8 mouse cellular contexts compared by ENCODE assay signal in genomic region chr2:30443281-30443680, GRCm38 (mm10). TPM values are rescaled to one million over a fixed set of nuclear protein-coding genes. Genes with fewer than 3 reads are reported as not detected.
DNase-seq lines count a peak whose midpoint lies in the region; ATAC-seq and TF ChIP-seq lines count a peak whose summit lies in the region.

No protein-coding gene starts in this region.

- TF ChIP-seq POLR2A in myocyte (IDR thresholded peaks at IDR 0.05; ENCODE audit: insufficient read length, low read depth): no peak

- peak overlapping the region; percentile 98 for H3K27ac ChIP-seq in kidney, postnatal 0 days
- peak overlapping the region; percentile 100 for H3K27ac ChIP-seq in embryonic facial prominence, embryonic 13.5 days
- peak overlapping the region; percentile 85 for H3K27ac ChIP-seq in hindbrain, embryonic 15.5 days (replicated peaks)

- WGBS in kidney, postnatal 0 days: 36% methylated on average over 4 of the region's 4 CpGs
- 47% methylated on average over 4 of the region's 4 CpGs for WGBS in embryonic facial prominence, embryonic 13.5 days
- WGBS in hindbrain, embryonic 15.5 days: 80% methylated on average over 4 of the region's 4 CpGs

- TF ChIP-seq CTCF in kidney, postnatal 0 days (IDR thresholded peaks at IDR 0.05; ENCODE audit: low read depth): 0 out of 2 replicates have a peak, but pooled peaks have one; percentile 11

- H3K4me2 ChIP-seq in kidney, postnatal 0 days (ENCODE audit: low read length): peak overlapping the region; percentile 54
- H3K4me2 ChIP-seq in embryonic facial prominence, embryonic 13.5 days: no peak overlapping the region
- no peak overlapping the region for H3K4me2 ChIP-seq in hindbrain, embryonic 15.5 days
- H3K4me2 ChIP-seq in myocyte (ENCODE audit: low read depth): peak overlapping the region; percentile 98

- H3K4me3 ChIP-seq in kidney, postnatal 0 days (replicated peaks; ENCODE audit: low read depth, low read length): no peak overlapping the region
- H3K4me3 ChIP-seq in embryonic facial prominence, embryonic 13.5 days: no peak overlapping the region
- H3K4me3 ChIP-seq in hindbrain, embryonic 15.5 days: no peak overlapping the region
- no peak overlapping the region for H3K4me3 ChIP-seq in myocyte

- H3K9me3 ChIP-seq in kidney, postnatal 0 days (replicated peaks; ENCODE audit: low read length): no peaks in the 10 kb centered on the region
- H3K9me3 ChIP-seq in embryonic facial prominence, embryonic 13.5 days: no peaks in the 10 kb centered on the region
- H3K9me3 ChIP-seq in hindbrain, embryonic 15.5 days: no peaks in the 10 kb centered on the region

- no peaks in the 10 kb centered on the region for H3K27me3 ChIP-seq in kidney, postnatal 0 days (ENCODE audit: insufficient read depth, low read length)
- no peaks in the 10 kb centered on the region for H3K27me3 ChIP-seq in embryonic facial prominence, embryonic 13.5 days
- H3K27me3 ChIP-seq in hindbrain, embryonic 15.5 days: no peaks in the 10 kb centered on the region
- H3K27me3 ChIP-seq in myocyte (ENCODE audit: control insufficient read depth, insufficient read depth, insufficient read length): no peaks in the 10 kb centered on the region

- ATAC-seq in kidney, postnatal 0 days (replicated peaks; ENCODE audit: low FRiP score, low read depth): no peak
- ATAC-seq in embryonic facial prominence, embryonic 13.5 days (ENCODE audit: insufficient number of reproducible peaks, insufficient read depth, low FRiP score, low TSS enrichment, low read depth): no peak
- no peak for ATAC-seq in hindbrain, embryonic 15.5 days (ENCODE audit: low FRiP score, low read depth)
- ATAC-seq in megakaryocyte-erythroid progenitor cell, adult 5-6 weeks (replicated peaks; ENCODE audit: low FRiP score, low TSS enrichment, poor library complexity, severe bottlenecking): no peak
- no peak for ATAC-seq in erythroblast, adult 5-6 weeks (replicated peaks; ENCODE audit: low FRiP score, poor library complexity, severe bottlenecking)

- no peak overlapping the region for H3ac ChIP-seq in myocyte (ENCODE audit: control insufficient read depth, insufficient read length)

- H3K36me3 ChIP-seq in kidney, postnatal 0 days (ENCODE audit: insufficient read depth, low read length): peaks cover 25% of the 10 kb centered on the region
- peaks cover 76% of the 10 kb centered on the region for H3K36me3 ChIP-seq in embryonic facial prominence, embryonic 13.5 days
- peaks cover 19% of the 10 kb centered on the region for H3K36me3 ChIP-seq in hindbrain, embryonic 15.5 days
- H3K36me3 ChIP-seq in myocyte (ENCODE audit: control insufficient read depth, insufficient read depth): peaks cover 6% of the 10 kb centered on the region

- H3K9ac ChIP-seq in kidney, postnatal 0 days (ENCODE audit: low read depth, low read length): no peak overlapping the region
- peak overlapping the region; percentile 71 for H3K9ac ChIP-seq in embryonic facial prominence, embryonic 13.5 days
- no peak overlapping the region for H3K9ac ChIP-seq in hindbrain, embryonic 15.5 days

- H3K4me1 ChIP-seq in kidney, postnatal 0 days (replicated peaks; ENCODE audit: insufficient read depth, low read length): peaks cover 54% of the 10 kb centered on the region
- H3K4me1 ChIP-seq in embryonic facial prominence, embryonic 13.5 days: peaks cover 65% of the 10 kb centered on the region
- peaks cover 40% of the 10 kb centered on the region for H3K4me1 ChIP-seq in hindbrain, embryonic 15.5 days (replicated peaks)

- no peak for DNase-seq in kidney, postnatal 0 days (ENCODE audit: low spot score)
- DNase-seq in kidney, adult 18-20 months: no peak
- DNase-seq in adrenal gland, postnatal 36 days: no peak

- peaks cover 13% of the 10 kb centered on the region for H3K79me2 ChIP-seq in myocyte (ENCODE audit: control insufficient read depth, insufficient read depth)

TF ChIP-seq in myocyte, 11 proteins besides CTCF, POLR2A, EP300 and RAD21:
- TF ChIP-seq MYOD1 (IDR thresholded peaks at IDR 0.05; ENCODE audit: control insufficient read depth in 1 of 3, insufficient read length in 2 of 3, low read depth in 2 of 3) (no peak), CEBPB (IDR thresholded peaks at IDR 0.05; ENCODE audit: insufficient read depth, poor library complexity, severe bottlenecking) (no peak), TCF12 (IDR thresholded peaks at IDR 0.05; ENCODE audit: insufficient read depth, poor library complexity, severe bottlenecking) (no peak), TCF3 (IDR thresholded peaks at IDR 0.05; ENCODE audit: insufficient read length, low read depth) (no peak), MAX (IDR thresholded peaks at IDR 0.05; ENCODE audit: low read depth) (no peak), E2F4 (IDR thresholded peaks at IDR 0.05; ENCODE audit: insufficient read depth) (no peak), USF1 (IDR thresholded peaks at IDR 0.05; ENCODE audit: low read depth) (no peak), MYOG (IDR thresholded peaks at IDR 0.05; ENCODE audit: control insufficient read depth in 1 of 3, insufficient read depth in 1 of 3, insufficient read length in 2 of 3, low read depth in 2 of 3) (no peak), SRF (IDR thresholded peaks at IDR 0.05; ENCODE audit: control insufficient read depth, insufficient read length, low read depth) (no peak), POLR2AphosphoS2 (IDR thresholded peaks at IDR 0.05; ENCODE audit: insufficient read length, low read depth) (no peak), REST (IDR thresholded peaks at IDR 0.05; ENCODE audit: insufficient read depth, insufficient read length) (no peak)
TF ChIP-seq in myocyte: peak in this region for 0.

RNA-seq across cellular contexts. Expression of gene Ptpa, which starts 27.4 kb away (rescaled TPM):
- polyA plus RNA-seq in kidney, postnatal 0 days (2015; fragmentation: Nextera tagmentation; extraction: Ambion mirVana): 131 and 142 TPM in 2 replicates
- 150 and 163 TPM in 2 replicates for polyA plus RNA-seq in embryonic facial prominence, embryonic 13.5 days (2015; fragmentation: Nextera tagmentation; extraction: Ambion mirVana)
- 138 and 150 TPM in 2 replicates for polyA plus RNA-seq in hindbrain, embryonic 15.5 days (2015; fragmentation: Nextera tagmentation; extraction: Ambion mirVana)
- polyA plus RNA-seq in myocyte (2012; fragmentation: generic; extraction: Trizol): 151 TPM
- total RNA-seq in megakaryocyte-erythroid progenitor cell, adult 5-6 weeks (2014; fragmentation: Nextera tagmentation): 228 and 237 TPM in 2 replicates
- total RNA-seq in megakaryocyte-erythroid progenitor cell, adult 5-6 weeks (2017): 74.1 and 93.5 TPM in 2 replicates
- total RNA-seq in adrenal gland, postnatal 36 days (2021): 100 to 1,000 TPM; 123 to 143 TPM
- total RNA-seq in erythroblast, adult 5-6 weeks (2015; ENCODE audit: low replicate concordance): 121 and 149 TPM in 2 replicates
- 118 and 183 TPM in 2 replicates for total RNA-seq in erythroblast, adult 5-6 weeks (2017; ENCODE audit: low replicate concordance)

RNA-seq across cellular contexts. Expression of gene Crat, which starts 27.7 kb away (rescaled TPM):
- 42.9 and 49.2 TPM in 2 replicates for polyA plus RNA-seq in kidney, postnatal 0 days (2015; fragmentation: Nextera tagmentation; extraction: Ambion mirVana)
- 22.5 and 25.0 TPM in 2 replicates for polyA plus RNA-seq in embryonic facial prominence, embryonic 13.5 days (2015; fragmentation: Nextera tagmentation; extraction: Ambion mirVana)
- polyA plus RNA-seq in hindbrain, embryonic 15.5 days (2015; fragmentation: Nextera tagmentation; extraction: Ambion mirVana): 25.7 and 29.5 TPM in 2 replicates
- 42.2 TPM for polyA plus RNA-seq in myocyte (2012; fragmentation: generic; extraction: Trizol)
- 24.3 and 29.2 TPM in 2 replicates for total RNA-seq in megakaryocyte-erythroid progenitor cell, adult 5-6 weeks (2014; fragmentation: Nextera tagmentation)
- total RNA-seq in megakaryocyte-erythroid progenitor cell, adult 5-6 weeks (2017): 11.2 and 16.0 TPM in 2 replicates
- total RNA-seq in adrenal gland, postnatal 36 days (2021): 100 to 1,000 TPM; 124 to 168 TPM
- total RNA-seq in erythroblast, adult 5-6 weeks (2015; ENCODE audit: low replicate concordance): 42.0 and 69.4 TPM in 2 replicates
- 51.8 and 55.1 TPM in 2 replicates for total RNA-seq in erythroblast, adult 5-6 weeks (2017; ENCODE audit: low replicate concordance)

RNA-seq across cellular contexts. Expression of gene Ier5l, which starts 30.7 kb away (rescaled TPM):
- polyA plus RNA-seq in kidney, postnatal 0 days (2015; fragmentation: Nextera tagmentation; extraction: Ambion mirVana): 3.5 and 8.1 TPM in 2 replicates
- 3.5 and 4.0 TPM in 2 replicates for polyA plus RNA-seq in embryonic facial prominence, embryonic 13.5 days (2015; fragmentation: Nextera tagmentation; extraction: Ambion mirVana)
- 2.7 and 2.9 TPM in 2 replicates for polyA plus RNA-seq in hindbrain, embryonic 15.5 days (2015; fragmentation: Nextera tagmentation; extraction: Ambion mirVana)
- 20.5 TPM for polyA plus RNA-seq in myocyte (2012; fragmentation: generic; extraction: Trizol)
- not detected in 2 replicates for total RNA-seq in megakaryocyte-erythroid progenitor cell, adult 5-6 weeks (2014; fragmentation: Nextera tagmentation)
- total RNA-seq in megakaryocyte-erythroid progenitor cell, adult 5-6 weeks (2017): 0.56 TPM in 1 of 2 replicates, not detected in the other
- 1 to 10 TPM; 3.3 to 4.5 TPM for total RNA-seq in adrenal gland, postnatal 36 days (2021)
- total RNA-seq in erythroblast, adult 5-6 weeks (2015; ENCODE audit: low replicate concordance): not detected in 2 replicates
- total RNA-seq in erythroblast, adult 5-6 weeks (2017; ENCODE audit: low replicate concordance): not detected in 2 replicates

RNA-seq across cellular contexts. Expression of gene Dolpp1, which starts 51.2 kb away (rescaled TPM):
- 23.4 and 24.5 TPM in 2 replicates for polyA plus RNA-seq in kidney, postnatal 0 days (2015; fragmentation: Nextera tagmentation; extraction: Ambion mirVana)
- 31.9 and 34.9 TPM in 2 replicates for polyA plus RNA-seq in embryonic facial prominence, embryonic 13.5 days (2015; fragmentation: Nextera tagmentation; extraction: Ambion mirVana)
- 59.0 and 60.4 TPM in 2 replicates for polyA plus RNA-seq in hindbrain, embryonic 15.5 days (2015; fragmentation: Nextera tagmentation; extraction: Ambion mirVana)
- 15.7 TPM for polyA plus RNA-seq in myocyte (2012; fragmentation: generic; extraction: Trizol)
- 24.0 and 29.0 TPM in 2 replicates for total RNA-seq in megakaryocyte-erythroid progenitor cell, adult 5-6 weeks (2014; fragmentation: Nextera tagmentation)
- 16.3 and 19.7 TPM in 2 replicates for total RNA-seq in megakaryocyte-erythroid progenitor cell, adult 5-6 weeks (2017)
- 10 to 100 TPM; 18.2 to 18.7 TPM for total RNA-seq in adrenal gland, postnatal 36 days (2021)
- 2.3 and 3.7 TPM in 2 replicates for total RNA-seq in erythroblast, adult 5-6 weeks (2015; ENCODE audit: low replicate concordance)
- 5.4 and 9.1 TPM in 2 replicates for total RNA-seq in erythroblast, adult 5-6 weeks (2017; ENCODE audit: low replicate concordance)

Comparison
In these comparisons a context has a peak if more than half of its experiments do, and no peak if none do; other contexts are left out.
1. H3K4me2 ChIP-seq: peak in kidney, postnatal 0 days (single experiment) and myocyte (single experiment); none in embryonic facial prominence, embryonic 13.5 days (single experiment) and hindbrain, embryonic 15.5 days (single experiment).
2. Peak in every context shown above with its lines, with median percentiles within 50 percentile points of each other: H3K27ac ChIP-seq.